Mouse (Mus musculus): ENCODE measurements around the gene Lrp2.

DNA sequence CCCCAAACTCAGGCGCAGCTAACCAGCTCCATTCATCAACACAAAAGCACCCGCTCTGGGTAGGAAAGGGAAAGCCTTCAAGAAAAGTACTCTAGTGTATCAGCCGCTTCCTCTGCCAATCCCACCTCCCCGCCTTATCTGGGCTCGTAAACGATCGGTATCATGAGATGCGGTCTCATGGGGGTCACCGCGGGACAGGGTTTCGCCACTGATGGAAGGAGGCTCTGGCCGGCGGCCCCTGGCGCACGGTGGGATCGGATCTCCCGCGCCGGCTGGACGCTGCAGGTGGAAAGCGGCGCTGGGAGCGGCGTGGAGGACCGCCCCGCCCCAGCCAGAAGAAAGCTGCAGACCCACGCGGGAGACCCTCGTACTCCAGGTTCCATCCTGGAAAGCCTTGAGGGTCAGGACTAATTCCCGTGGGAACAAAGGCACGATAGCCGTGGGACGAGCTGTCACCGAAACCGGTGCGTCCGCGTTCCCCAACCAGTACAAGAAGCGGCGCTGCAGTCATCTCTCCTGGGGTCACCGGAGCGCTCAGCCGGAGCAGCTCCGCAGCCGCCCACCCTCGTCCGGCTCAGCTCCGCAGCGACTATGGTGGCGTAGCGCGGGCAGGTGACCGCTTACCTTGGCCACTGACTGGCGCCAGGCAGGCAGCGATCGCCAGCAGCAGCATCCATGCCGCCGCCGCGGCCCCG lies 527 bp downstream of the Lrp2 start:
- TF ChIP-seq CTCF (conservative IDR thresholded peaks at IDR 0.05; ENCODE audit: low read length) (no peak), NANOG (IDR thresholded peaks at IDR 0.05; ENCODE audit: borderline replicate concordance, low read length) (no peak), POU5F1 (IDR thresholded peaks at IDR 0.05; ENCODE audit: borderline replicate concordance, low read length) (no peak)
